Mouse (Mus musculus): ENCODE results near the gene Med11. TPM values are rescaled to one million over a fixed set of nuclear protein-coding genes. Genes with fewer than 3 reads are reported as not detected.

The Med11 gene
- polyA plus RNA-seq, 2 experiments = 32.4 to 47.4 TPM

- DNase-seq (ENCODE audit: low spot score) (no peak), ATAC-seq (ENCODE audit: low FRiP score, low read depth) (no peak)
- Histone ChIP-seq H3K4me2 (replicated peaks; ENCODE audit: low read depth, low read length, severe bottlenecking) (no peak overlapping the region), H3K4me1 (ENCODE audit: control insufficient read depth, insufficient read depth, low read length) (no peaks in the 10 kb centered on the region), H3K36me3 (ENCODE audit: control insufficient read depth, insufficient read depth, low read length) (no peaks in the 10 kb centered on the region), H3K27ac (replicated peaks; ENCODE audit: low read depth, low read length) (no peak overlapping the region), H3K27me3 (ENCODE audit: control insufficient read depth, insufficient read depth, low read length) (no peaks in the 10 kb centered on the region), H3K9ac (ENCODE audit: low read depth, low read length, severe bottlenecking) (no peak overlapping the region), H3K9me3 (ENCODE audit: control insufficient read depth, low read length) (no peaks in the 10 kb centered on the region), H3K4me3 (replicated peaks; ENCODE audit: low read length) (no peak overlapping the region)
- WGBS = 57% methylated on average over 2 of the region's 2 CpGs
- no peak for TF ChIP-seq POLR2A (IDR thresholded peaks at IDR 0.05; ENCODE audit: borderline replicate concordance, extremely low read depth, insufficient read depth, insufficient read length)
Observed at GRCm38 (mm10) chr11:70485498-70485897, 33.8 kb downstream of the Med11 start.

DNA sequence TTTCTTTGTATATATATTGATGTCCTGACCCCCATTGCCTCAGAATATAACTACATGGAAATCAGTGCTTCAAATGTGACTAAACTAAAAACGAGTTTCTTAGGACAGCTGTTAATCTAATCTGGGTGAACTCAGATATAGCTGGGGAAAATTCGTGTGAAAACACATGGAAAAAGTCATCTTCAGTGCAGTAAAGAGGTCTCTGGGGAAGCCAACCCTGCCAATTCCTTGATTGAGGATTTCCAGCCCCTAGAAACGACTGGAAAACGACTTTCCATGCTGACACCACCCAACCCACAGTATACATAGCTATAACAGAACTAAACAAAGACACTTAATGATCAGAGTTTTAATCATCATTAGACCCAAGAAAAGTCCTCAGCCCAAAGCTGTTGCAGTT lies 36.1 kb downstream of the Med11 start:
- Histone ChIP-seq H3K36me3 (ENCODE audit: control insufficient read depth, insufficient read depth, low read length) (no peaks in the 10 kb centered on the region), H3K27ac (replicated peaks; ENCODE audit: low read depth, low read length) (no peak overlapping the region), H3K4me3 (replicated peaks; ENCODE audit: low read length) (no peak overlapping the region), H3K27me3 (ENCODE audit: control insufficient read depth, insufficient read depth, low read length) (no peaks in the 10 kb centered on the region), H3K4me1 (ENCODE audit: control insufficient read depth, insufficient read depth, low read length) (no peaks in the 10 kb centered on the region), H3K4me2 (replicated peaks; ENCODE audit: low read depth, low read length, severe bottlenecking) (no peak overlapping the region), H3K9ac (ENCODE audit: low read depth, low read length, severe bottlenecking) (no peak overlapping the region), H3K9me3 (ENCODE audit: control insufficient read depth, low read length) (no peaks in the 10 kb centered on the region)
- ATAC-seq (ENCODE audit: low FRiP score, low read depth) (no peak), DNase-seq (ENCODE audit: low spot score) (peak; percentile 55)
- TF ChIP-seq POLR2A (IDR thresholded peaks at IDR 0.05; ENCODE audit: borderline replicate concordance, extremely low read depth, insufficient read depth, insufficient read length) = no peak
- 38% methylated on average over 4 of the region's 4 CpGs for WGBS

DNA sequence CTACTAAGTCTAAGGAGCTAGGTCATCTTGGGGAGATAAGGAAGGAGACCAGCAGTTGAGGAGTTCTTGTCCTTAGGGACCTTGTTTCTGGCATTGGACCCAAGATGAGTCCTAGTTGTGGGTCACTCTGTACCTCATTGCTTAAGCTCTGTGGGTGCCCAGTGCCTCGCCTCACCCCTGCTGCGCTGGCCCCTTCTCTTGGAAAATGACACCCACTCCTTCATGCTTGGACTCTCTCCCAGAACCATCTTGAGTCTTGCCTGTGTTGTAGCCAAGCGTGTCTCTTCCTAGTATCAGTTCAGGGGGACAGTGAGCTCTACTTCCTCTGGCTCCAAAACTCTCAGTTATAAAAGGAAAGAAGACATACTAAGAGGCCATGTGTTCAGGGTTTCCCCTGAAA lies 37.4 kb downstream of the Med11 start:
- no peak overlapping the region for H3K9ac ChIP-seq (ENCODE audit: low read depth, low read length, severe bottlenecking)
- H3K9me3 ChIP-seq (ENCODE audit: control insufficient read depth, low read length) = no peaks in the 10 kb centered on the region
- ATAC-seq (ENCODE audit: low FRiP score, low read depth) = no peak
- 84% methylated on average over 3 of the region's 3 CpGs for WGBS
- no peak overlapping the region for H3K27ac ChIP-seq (replicated peaks; ENCODE audit: low read depth, low read length)
- H3K4me3 ChIP-seq (replicated peaks; ENCODE audit: low read length) = no peak overlapping the region
- H3K4me1 ChIP-seq (ENCODE audit: control insufficient read depth, insufficient read depth, low read length) = no peaks in the 10 kb centered on the region
- no peaks in the 10 kb centered on the region for H3K27me3 ChIP-seq (ENCODE audit: control insufficient read depth, insufficient read depth, low read length)
- no peak for DNase-seq (ENCODE audit: low spot score)
- TF ChIP-seq POLR2A (IDR thresholded peaks at IDR 0.05; ENCODE audit: borderline replicate concordance, extremely low read depth, insufficient read depth, insufficient read length) = no peak
- no peaks in the 10 kb centered on the region for H3K36me3 ChIP-seq (ENCODE audit: control insufficient read depth, insufficient read depth, low read length)
- H3K4me2 ChIP-seq (replicated peaks; ENCODE audit: low read depth, low read length, severe bottlenecking) = no peak overlapping the region

- TF ChIP-seq POLR2A (IDR thresholded peaks at IDR 0.05; ENCODE audit: borderline replicate concordance, extremely low read depth, insufficient read depth, insufficient read length) = no peak
- no peak overlapping the region for H3K27ac ChIP-seq (replicated peaks; ENCODE audit: low read depth, low read length)
- no peak overlapping the region for H3K9ac ChIP-seq (ENCODE audit: low read depth, low read length, severe bottlenecking)
- 86% methylated on average over 6 of the region's 6 CpGs for WGBS
- DNase-seq (ENCODE audit: low spot score) (no peak), ATAC-seq (ENCODE audit: low FRiP score, low read depth) (no peak)
- no peaks in the 10 kb centered on the region for H3K9me3 ChIP-seq (ENCODE audit: control insufficient read depth, low read length)
- H3K27me3 ChIP-seq (ENCODE audit: control insufficient read depth, insufficient read depth, low read length) = no peaks in the 10 kb centered on the region
- H3K4me3 ChIP-seq (replicated peaks; ENCODE audit: low read length) = no peak overlapping the region
- no peaks in the 10 kb centered on the region for H3K36me3 ChIP-seq (ENCODE audit: control insufficient read depth, insufficient read depth, low read length)
- no peaks in the 10 kb centered on the region for H3K4me1 ChIP-seq (ENCODE audit: control insufficient read depth, insufficient read depth, low read length)
- H3K4me2 ChIP-seq (replicated peaks; ENCODE audit: low read depth, low read length, severe bottlenecking) = no peak overlapping the region
Observed at GRCm38 (mm10) chr11:70489684-70490083, 38.0 kb downstream of the Med11 start.

DNA sequence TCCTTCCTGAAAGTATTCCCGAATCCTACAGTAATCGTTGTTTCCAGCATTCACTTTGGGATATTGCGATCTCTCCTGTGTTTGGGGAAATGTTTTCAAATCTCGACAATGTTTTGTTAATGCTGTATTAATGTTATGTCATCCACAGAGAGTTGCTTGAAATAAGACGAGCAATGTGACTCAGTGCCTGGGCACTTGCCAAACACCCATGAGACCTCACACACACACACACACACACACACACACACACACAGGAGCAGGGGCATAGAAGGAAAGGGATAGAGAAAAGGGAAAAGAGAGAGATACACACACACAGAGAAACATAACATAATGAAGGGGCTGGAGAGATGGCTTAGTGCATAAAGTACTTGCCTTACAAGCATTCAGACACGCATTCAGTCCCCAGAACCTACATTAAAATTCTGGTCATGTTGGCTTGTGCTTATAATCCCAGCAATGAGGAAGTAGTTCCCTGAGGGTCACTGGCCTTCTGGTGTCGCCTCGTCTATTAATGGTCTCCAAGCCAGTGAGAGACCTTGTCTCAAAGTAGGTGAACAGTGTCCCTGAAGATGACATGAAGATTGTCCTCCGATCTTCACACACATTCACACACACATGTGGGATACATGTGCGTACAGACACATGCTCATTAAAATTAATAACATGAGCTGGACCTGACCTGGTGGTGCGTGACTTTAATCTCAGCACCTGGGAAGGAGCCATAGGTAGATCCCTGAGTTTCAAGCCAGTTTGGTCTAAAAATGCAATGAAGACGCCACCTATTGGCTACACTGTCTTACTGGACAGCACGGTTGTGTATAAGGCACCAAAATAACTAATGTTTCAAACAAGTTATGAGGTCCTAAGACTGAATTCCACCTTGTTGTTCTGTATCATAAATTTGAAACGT lies 48.1 kb downstream of the Med11 start:
- no peak for DNase-seq (ENCODE audit: low spot score)
- no peak for TF ChIP-seq POLR2A (IDR thresholded peaks at IDR 0.05; ENCODE audit: borderline replicate concordance, extremely low read depth, insufficient read depth, insufficient read length)
- Histone ChIP-seq H3K27ac (replicated peaks; ENCODE audit: low read depth, low read length) (no peak overlapping the region), H3K9me3 (ENCODE audit: control insufficient read depth, low read length) (no peaks in the 10 kb centered on the region), H3K4me1 (ENCODE audit: control insufficient read depth, insufficient read depth, low read length) (no peaks in the 10 kb centered on the region), H3K36me3 (ENCODE audit: control insufficient read depth, insufficient read depth, low read length) (no peaks in the 10 kb centered on the region), H3K27me3 (ENCODE audit: control insufficient read depth, insufficient read depth, low read length) (no peaks in the 10 kb centered on the region), H3K4me3 (replicated peaks; ENCODE audit: low read length) (no peak overlapping the region), H3K9ac (ENCODE audit: low read depth, low read length, severe bottlenecking) (no peak overlapping the region), H3K4me2 (replicated peaks; ENCODE audit: low read depth, low read length, severe bottlenecking) (no peak overlapping the region)
- ATAC-seq (ENCODE audit: low FRiP score, low read depth) = no peak
- WGBS = 73% methylated on average over 14 of the region's 14 CpGs

Data from limb, embryonic 14.5 days (tissue).